Mouse (Mus musculus) forebrain, embryonic 11.5 days (tissue): ENCODE results near the gene Ccdc163. TPM values are rescaled to one million over a fixed set of nuclear protein-coding genes. Genes with fewer than 3 reads are reported as not detected.

Experiments used
- ATAC-seq: fragments of 200-750 bp; cut with Nextera tagmentation; replicated peaks from 2 replicates; pipeline ENCODE4 v1.8.0; 2017; ENCODE audit warnings: moderate TSS enrichment; ENCODE audit not compliant: low FRiP score
- DNase-seq: peaks from one replicate; pipeline ENCODE4 v3.0.0-alpha.2; 2017; ENCODE audit warnings: low spot score
- H3K27ac ChIP-seq: fragments of 300-500 bp; sonication (generic); 2 replicates; pipeline ENCODE4 v1.5.1; 2014; ENCODE audit warnings: low read depth, low read length
- H3K27me3 ChIP-seq: fragments of 300-500 bp; sonication (generic); 2 replicates; pipeline ENCODE4 v1.6.1; 2014; ENCODE audit warnings: mild to moderate bottlenecking, low read length, mixed read lengths; ENCODE audit not compliant: control insufficient read depth, insufficient read depth
- H3K36me3 ChIP-seq: fragments of 300-500 bp; sonication (generic); 2 replicates; pipeline ENCODE4 v1.6.1; 2014; ENCODE audit warnings: mild to moderate bottlenecking, low read length, moderate library complexity, mixed read lengths; ENCODE audit not compliant: control insufficient read depth, insufficient read depth
- H3K4me1 ChIP-seq: fragments of 300-500 bp; sonication (generic); replicated peaks from 2 replicates; pipeline ENCODE4 v1.6.1; 2014; ENCODE audit warnings: low read length, mixed read lengths; ENCODE audit not compliant: control insufficient read depth, insufficient read depth
- H3K4me2 ChIP-seq: fragments of 300-500 bp; sonication (generic); 2 replicates; pipeline ENCODE4 v1.6.1; 2014; ENCODE audit warnings: low read depth, mild to moderate bottlenecking, low read length, moderate library complexity, mixed read lengths; ENCODE audit not compliant: severe bottlenecking
- H3K4me3 ChIP-seq: fragments of 300-500 bp; sonication (generic); 2 replicates; pipeline ENCODE4 v1.5.1; 2014; ENCODE audit warnings: low read depth, low read length
- H3K9ac ChIP-seq: fragments of 300-500 bp; sonication (generic); 2 replicates; pipeline ENCODE4 v1.6.1; 2014; ENCODE audit warnings: low read length
- H3K9me3 ChIP-seq: fragments of 300-500 bp; sonication (generic); 2 replicates; pipeline ENCODE4 v1.6.1; 2016; ENCODE audit warnings: low read length, mixed read lengths; ENCODE audit not compliant: control insufficient read depth
- WGBS: fragments of 180-500 bp; shearing (Covaris S2); extraction: QIAGEN DNeasy Blood & Tissue Kit; methylation state at CpG from one replicate; pipeline ENCODE4 v1.1.7; 2014; 5-methylcytosine and 5-hydroxymethylcytosine counted together
- polyA plus RNA-seq: library from polyadenylated mRNA; unstranded; fragments of >200 nt; fragmentation: Nextera tagmentation; extraction: Ambion mirVana; gene quantifications from 2 replicates; pipeline ENCODE4 v1.2.1, GENCODE M21; 2014

The Ccdc163 gene
- polyA plus RNA-seq, 1 experiment from 2014 or later, result 33.7 TPM

GRCm38 (mm10) chr4:116769060-116769459 is 60.8 kb downstream of the Ccdc163 start:
- ATAC-seq (no peak), DNase-seq (no peak)
- Histone ChIP-seq H3K27ac (no peak overlapping the region), H3K4me1 (no peaks in the 10 kb centered on the region), H3K27me3 (no peaks in the 10 kb centered on the region), H3K36me3 (no peaks in the 10 kb centered on the region), H3K4me2 (no peak overlapping the region), H3K9ac (no peak overlapping the region), H3K4me3 (no peak overlapping the region), H3K9me3 (no peaks in the 10 kb centered on the region)

- no peaks in the 10 kb centered on the region for H3K27me3 ChIP-seq
- no peak for ATAC-seq
- DNase-seq, result no peak
- H3K27ac ChIP-seq, result no peak overlapping the region
- H3K9ac ChIP-seq, result no peak overlapping the region
- H3K36me3 ChIP-seq, result no peaks in the 10 kb centered on the region
- H3K4me3 ChIP-seq, result no peak overlapping the region
- H3K9me3 ChIP-seq, result no peaks in the 10 kb centered on the region
- no peaks in the 10 kb centered on the region for H3K4me1 ChIP-seq
- no peak overlapping the region for H3K4me2 ChIP-seq
- WGBS, result 91% methylated on average over 5 of the region's 5 CpGs
Observed at GRCm38 (mm10) chr4:116776391-116776790, 68.1 kb downstream of the Ccdc163 start.

DNA sequence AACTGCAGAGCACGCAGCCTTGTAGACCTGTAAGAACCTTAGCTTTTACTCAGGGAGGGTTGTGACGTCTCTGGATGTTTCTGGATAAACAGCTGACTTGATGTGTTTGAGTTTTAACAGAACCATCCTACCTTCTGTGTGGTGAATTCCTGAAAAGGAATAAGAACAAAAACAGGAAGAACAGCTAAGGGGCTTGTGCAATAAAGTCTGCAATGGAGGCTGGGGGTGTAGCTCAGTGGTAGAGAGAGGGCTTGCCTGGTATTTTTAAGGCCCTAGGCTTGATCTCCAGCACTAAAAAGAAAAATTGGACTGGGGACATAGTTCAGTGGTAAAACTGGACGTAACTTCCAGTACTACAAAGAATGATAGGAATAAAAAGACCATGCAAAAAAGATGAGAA is 68.8 kb downstream of the Ccdc163 start:
- DNase-seq, result no peak
- 91% methylated on average over 3 of the region's 3 CpGs for WGBS
- ATAC-seq, result no peak

DNA sequence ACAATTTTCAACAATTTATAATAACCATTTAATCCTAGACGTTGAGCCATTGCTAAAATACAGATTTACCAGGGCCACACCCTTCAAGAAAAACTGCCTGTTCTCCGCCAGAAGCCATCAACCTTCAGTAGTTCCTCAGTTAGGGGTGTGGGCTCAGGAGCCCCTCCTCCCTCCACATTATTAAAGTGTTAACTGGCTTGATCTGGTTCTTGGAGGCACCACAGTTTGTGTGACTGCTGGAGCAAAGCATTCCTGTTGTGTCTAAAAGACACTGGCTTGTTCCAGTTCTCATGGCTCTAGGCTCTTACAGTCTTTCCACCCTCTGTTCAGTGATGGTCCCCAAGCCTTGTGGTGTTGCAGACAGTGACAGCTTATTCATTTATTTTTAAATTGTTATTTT is 72.2 kb downstream of the Ccdc163 start:
- no peak for ATAC-seq
- Histone ChIP-seq H3K4me1 (peaks cover 7% of the 10 kb centered on the region), H3K27me3 (no peaks in the 10 kb centered on the region), H3K4me2 (no peak overlapping the region), H3K4me3 (no peak overlapping the region), H3K27ac (no peak overlapping the region), H3K36me3 (no peaks in the 10 kb centered on the region), H3K9me3 (no peaks in the 10 kb centered on the region), H3K9ac (no peak overlapping the region)
- 78% methylated on average over 2 of the region's 2 CpGs for WGBS
- DNase-seq, result no peak

More for the DNA sequence above, 68.8 kb downstream of the Ccdc163 start:
- H3K27ac ChIP-seq, result no peak overlapping the region
- H3K4me2 ChIP-seq, result no peak overlapping the region
- H3K4me1 ChIP-seq, result peaks cover 1% of the 10 kb centered on the region
- H3K36me3 ChIP-seq, result no peaks in the 10 kb centered on the region
- no peaks in the 10 kb centered on the region for H3K27me3 ChIP-seq
- H3K9ac ChIP-seq, result no peak overlapping the region
- no peak overlapping the region for H3K4me3 ChIP-seq
- H3K9me3 ChIP-seq, result no peaks in the 10 kb centered on the region

DNA sequence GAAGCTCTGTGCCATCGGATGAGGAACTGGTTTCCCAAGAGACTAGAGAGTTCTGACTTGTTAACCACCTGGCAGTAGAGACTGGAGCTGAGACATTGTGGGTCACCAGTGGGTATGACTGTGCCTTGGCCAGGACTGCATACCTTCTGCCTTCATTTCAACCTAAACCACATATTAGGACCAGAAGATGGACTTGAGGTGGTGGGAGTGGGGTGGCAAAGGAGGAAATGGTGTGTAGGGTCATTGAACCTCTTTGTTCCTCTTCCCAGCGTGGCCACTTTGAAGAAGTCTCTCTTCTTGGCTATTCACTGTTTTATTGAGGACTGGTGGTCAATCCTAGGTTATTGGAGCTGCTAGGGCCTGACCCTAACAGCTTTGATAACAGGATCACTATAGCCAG is 73.1 kb downstream of the Ccdc163 start:
- peaks cover under 1% of the 10 kb centered on the region; the same call in 1 of the 2 replicates for H3K9me3 ChIP-seq
- H3K4me3 ChIP-seq, result no peak overlapping the region
- no peaks in the 10 kb centered on the region for H3K36me3 ChIP-seq
- no peak overlapping the region for H3K4me2 ChIP-seq
- peaks cover 7% of the 10 kb centered on the region for H3K4me1 ChIP-seq
- DNase-seq (no peak), ATAC-seq (no peak)
- H3K9ac ChIP-seq, result no peak overlapping the region
- WGBS, result 43% methylated on average over 2 of the region's 2 CpGs
- no peak overlapping the region for H3K27ac ChIP-seq
- no peaks in the 10 kb centered on the region for H3K27me3 ChIP-seq

DNA sequence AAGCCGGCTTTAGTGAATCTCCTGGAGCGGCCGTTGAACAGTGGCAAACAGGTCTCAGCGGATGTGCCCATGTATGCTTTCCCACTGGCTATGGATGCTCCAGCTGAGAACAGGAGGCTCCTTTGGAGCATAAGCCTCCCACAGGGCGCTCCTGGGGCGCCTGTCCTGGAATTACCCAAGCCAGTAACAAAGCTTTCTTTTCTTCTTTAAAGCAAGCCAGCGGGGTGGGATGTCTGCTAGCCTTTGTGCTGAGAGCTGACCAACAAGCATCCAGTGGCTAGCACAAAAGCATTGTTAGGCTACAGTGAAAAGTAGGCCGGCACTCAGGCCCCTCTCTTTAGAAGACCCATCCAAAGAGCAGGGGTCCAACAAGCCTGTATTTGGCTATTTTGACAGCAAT is 73.9 kb downstream of the Ccdc163 start:
- no peak for DNase-seq
- Histone ChIP-seq H3K4me3 (no peak overlapping the region), H3K9ac (no peak overlapping the region), H3K9me3 (peaks cover 2% of the 10 kb centered on the region; the same call in 1 of the 2 replicates), H3K4me1 (peaks cover 7% of the 10 kb centered on the region), H3K27ac (peak overlapping the region; percentile 8; the same call in 1 of the 2 replicates), H3K36me3 (no peaks in the 10 kb centered on the region), H3K27me3 (no peaks in the 10 kb centered on the region), H3K4me2 (no peak overlapping the region)
- 3% methylated on average over 8 of the region's 8 CpGs for WGBS
- no peak for ATAC-seq

DNA sequence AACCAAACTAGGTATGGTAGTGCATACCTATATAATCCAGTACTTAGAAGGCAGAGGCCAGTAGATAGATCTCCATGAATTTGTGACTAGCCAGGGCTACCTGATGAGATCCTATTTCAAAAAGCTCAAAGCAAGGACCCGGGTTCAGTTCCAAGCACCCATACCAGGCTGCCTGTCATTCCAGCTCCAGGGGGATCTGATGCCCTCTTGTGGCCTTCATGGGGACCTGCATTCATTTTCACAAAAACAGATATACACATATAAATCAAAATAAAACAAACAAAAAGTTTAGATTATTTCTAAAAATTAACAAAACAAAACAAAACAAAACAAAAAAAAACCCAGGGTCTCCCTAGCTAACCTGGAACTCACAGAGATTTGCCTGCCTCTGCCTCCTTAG is 78.3 kb downstream of the Ccdc163 start:
- H3K9me3 ChIP-seq, result peaks cover 2% of the 10 kb centered on the region; the same call in 1 of the 2 replicates
- no peak overlapping the region for H3K4me2 ChIP-seq
- 97% methylated on average over 1 of the region's 1 CpGs for WGBS
- H3K27me3 ChIP-seq, result no peaks in the 10 kb centered on the region
- no peak overlapping the region for H3K9ac ChIP-seq
- H3K4me3 ChIP-seq, result no peak overlapping the region
- H3K27ac ChIP-seq, result no peak overlapping the region
- H3K4me1 ChIP-seq, result peaks cover 7% of the 10 kb centered on the region
- DNase-seq (peak; percentile 35), ATAC-seq (no peak)
- no peaks in the 10 kb centered on the region for H3K36me3 ChIP-seq

GRCm38 (mm10) chr4:116787985-116788760 is 79.9 kb downstream of the Ccdc163 start:
- Histone ChIP-seq H3K4me3 (no peak overlapping the region), H3K27ac (no peak overlapping the region), H3K9ac (no peak overlapping the region), H3K4me2 (no peak overlapping the region), H3K36me3 (no peaks in the 10 kb centered on the region), H3K4me1 (no peaks in the 10 kb centered on the region), H3K9me3 (peaks cover 2% of the 10 kb centered on the region; the same call in 1 of the 2 replicates), H3K27me3 (no peaks in the 10 kb centered on the region)
- DNase-seq (peak; percentile 39), ATAC-seq (no peak)
- 41% methylated on average over 7 of the region's 7 CpGs for WGBS

- no peaks in the 10 kb centered on the region for H3K36me3 ChIP-seq
- no peak overlapping the region for H3K27ac ChIP-seq
- H3K4me3 ChIP-seq, result no peak overlapping the region
- H3K9me3 ChIP-seq, result peaks cover 2% of the 10 kb centered on the region; the same call in 1 of the 2 replicates
- DNase-seq (peak; percentile 85), ATAC-seq (0 out of 2 replicates have a peak, but pooled peaks have one; percentile 27)
- no peak overlapping the region for H3K9ac ChIP-seq
- 12% methylated on average over 3 of the region's 3 CpGs for WGBS
- H3K4me1 ChIP-seq, result no peaks in the 10 kb centered on the region
- H3K27me3 ChIP-seq, result no peaks in the 10 kb centered on the region
- H3K4me2 ChIP-seq, result no peak overlapping the region
Observed at GRCm38 (mm10) chr4:116788956-116789355, 80.6 kb downstream of the Ccdc163 start.
